Mouse (Mus musculus): ENCODE results near the gene Gm21677.
"Not testable (repeated sequence)": the region's sequence is repeated elsewhere in the genome, so short reads cannot be mapped to it uniquely, and the experiment has no call there.

Gm21677 gene

GRCm38 (mm10) chrY:3306349-3306748 is at the start of gene Gm21677:
TSS of gene Gm21677 (minus strand) at chrY:3306449.
- not testable (repeated sequence) for DNase-seq (ENCODE audit: low spot score)

- not testable (repeated sequence) for DNase-seq (ENCODE audit: low spot score)
Measured at GRCm38 (mm10) chrY:3345229-3345628, 39.0 kb upstream of the Gm21677 start, which contains the start of gene Gm21693. TSS of gene Gm21693 (minus strand) at chrY:3345329.

- DNase-seq (ENCODE audit: low spot score): not testable (repeated sequence)
Measured at GRCm38 (mm10) chrY:3340661-3341060, 34.4 kb upstream of the Gm21677 start.

Measured in testis, postnatal 10 days (tissue).